Mouse (Mus musculus) bone marrow, adult 2 months (tissue): ENCODE results near the gene Mylk. TPM values are rescaled to one million over a fixed set of nuclear protein-coding genes. Genes with fewer than 3 reads are reported as not detected.

Experiments
- H3K27ac ChIP-seq: fragments of 200-500 bp; 2 replicates; pipeline ENCODE4 v1.5.1; 2012; ENCODE audit warnings: low read depth, mild to moderate bottlenecking, control low read depth, inconsistent platforms, low read length; ENCODE audit not compliant: control insufficient read depth, poor library complexity, insufficient read depth
- H3K4me1 ChIP-seq: fragments of 200-500 bp; 2 replicates; pipeline ENCODE4 v1.6.1; 2011; ENCODE audit warnings: low read length; ENCODE audit not compliant: control insufficient read depth, insufficient read depth
- H3K4me3 ChIP-seq: fragments of 200-500 bp; replicated peaks from 2 replicates; pipeline ENCODE3; 2011; ENCODE audit warnings: mild to moderate bottlenecking, low read depth, low read length, control low read depth; ENCODE audit not compliant: control insufficient read depth
- CTCF ChIP-seq: fragments of 200-500 bp; IDR thresholded peaks from 2 replicates; pipeline ENCODE4 v1.5.1; 2011; ENCODE audit warnings: low read length, control low read depth; ENCODE audit not compliant: control insufficient read depth, insufficient read depth
- POLR2A ChIP-seq: fragments of 200-500 bp; IDR thresholded peaks from 2 replicates; pipeline ENCODE4 v1.6.1; 2011; ENCODE audit warnings: low read depth, mild to moderate bottlenecking, control low read depth, low read length, borderline replicate concordance; ENCODE audit not compliant: control insufficient read depth
- WGBS: fragments of 180-500 bp; shearing (Covaris S2); methylation state at CpG from one replicate; pipeline ENCODE4 v1.1.7; 2018; 5-methylcytosine and 5-hydroxymethylcytosine counted together
- polyA plus RNA-seq: library from polyadenylated mRNA; stranded (reverse); fragments of >200 nt; gene quantifications from 2 replicates; pipeline ENCODE4 v1.2.4, GENCODE M21; 2011; ENCODE audit warnings: low replicate concordance; ENCODE audit not compliant: missing spikeins, insufficient read depth, insufficient read length

Gene Mylk
- polyA plus RNA-seq, 1 experiment, result 22.2 TPM

- Histone ChIP-seq H3K4me3 (no peak overlapping the region), H3K27ac (no peak overlapping the region), H3K4me1 (no peaks in the 10 kb centered on the region; the same call in 1 of the 2 replicates)
- TF ChIP-seq CTCF (no peak), POLR2A (no peak)
- WGBS, result 33% methylated on average over 8 of the region's 8 CpGs
These were observed 212.6 kb downstream of the Mylk start for GRCm38 (mm10) chr16:34957487-34958230.

- no peak overlapping the region for H3K27ac ChIP-seq
- H3K4me1 ChIP-seq, result no peaks in the 10 kb centered on the region
- WGBS, result 27% methylated on average over 9 of the region's 9 CpGs
- H3K4me3 ChIP-seq, result no peak overlapping the region
- no peak for TF ChIP-seq POLR2A
- no peak for TF ChIP-seq CTCF
These were observed 213.7 kb downstream of the Mylk start for GRCm38 (mm10) chr16:34958667-34959066.

- 89% methylated on average over 5 of the region's 5 CpGs for WGBS
- H3K27ac ChIP-seq, result no peak overlapping the region
- no peak overlapping the region for H3K4me3 ChIP-seq
- TF ChIP-seq POLR2A, result no peak
- TF ChIP-seq CTCF, result no peak
- no peaks in the 10 kb centered on the region for H3K4me1 ChIP-seq
These were observed 214.3 kb downstream of the Mylk start for GRCm38 (mm10) chr16:34959261-34959660.

GRCm38 (mm10) chr16:34960243-34960642, 215.2 kb downstream of the Mylk start:
- H3K4me1 ChIP-seq, result no peaks in the 10 kb centered on the region
- no peak for TF ChIP-seq POLR2A
- TF ChIP-seq CTCF, result no peak
- H3K4me3 ChIP-seq, result no peak overlapping the region
- H3K27ac ChIP-seq, result no peak overlapping the region
- 79% methylated on average over 5 of the region's 5 CpGs for WGBS

GRCm38 (mm10) chr16:34960866-34961582, 216.0 kb downstream of the Mylk start:
- 39% methylated on average over 9 of the region's 9 CpGs for WGBS
- TF ChIP-seq POLR2A (no peak), CTCF (no peak)
- no peak overlapping the region for H3K27ac ChIP-seq
- H3K4me3 ChIP-seq, result no peak overlapping the region
- no peaks in the 10 kb centered on the region for H3K4me1 ChIP-seq

- TF ChIP-seq POLR2A, result no peak
- H3K27ac ChIP-seq, result no peak overlapping the region
- H3K4me1 ChIP-seq, result no peaks in the 10 kb centered on the region
- no peak overlapping the region for H3K4me3 ChIP-seq
- WGBS, result 67% methylated on average over 4 of the region's 4 CpGs
These were observed 217.3 kb downstream of the Mylk start for GRCm38 (mm10) chr16:34962322-34962721.

- Histone ChIP-seq H3K4me1 (no peaks in the 10 kb centered on the region), H3K4me3 (no peak overlapping the region), H3K27ac (no peak overlapping the region)
- TF ChIP-seq POLR2A (no peak), CTCF (no peak)
- WGBS, result 6% methylated on average over 4 of the region's 4 CpGs
These were observed 218.0 kb downstream of the Mylk start for GRCm38 (mm10) chr16:34963008-34963407.

GRCm38 (mm10) chr16:34966620-34967081, 221.6 kb downstream of the Mylk start:
- no peak for TF ChIP-seq CTCF
- no peak for TF ChIP-seq POLR2A

More at GRCm38 (mm10) chr16:34966620-34967081, 221.6 kb downstream of the Mylk start:
- 67% methylated on average over 5 of the region's 5 CpGs for WGBS
- no peaks in the 10 kb centered on the region for H3K4me1 ChIP-seq
- no peak overlapping the region for H3K27ac ChIP-seq
- H3K4me3 ChIP-seq, result no peak overlapping the region
